Mouse (Mus musculus): ENCODE data around the gene Fam170b. TPM values are rescaled to one million over a fixed set of nuclear protein-coding genes. Genes with fewer than 3 reads are reported as not detected.

Fam170b gene
- total RNA-seq, 1 experiment from 2014 or later, result not detected

DNA sequence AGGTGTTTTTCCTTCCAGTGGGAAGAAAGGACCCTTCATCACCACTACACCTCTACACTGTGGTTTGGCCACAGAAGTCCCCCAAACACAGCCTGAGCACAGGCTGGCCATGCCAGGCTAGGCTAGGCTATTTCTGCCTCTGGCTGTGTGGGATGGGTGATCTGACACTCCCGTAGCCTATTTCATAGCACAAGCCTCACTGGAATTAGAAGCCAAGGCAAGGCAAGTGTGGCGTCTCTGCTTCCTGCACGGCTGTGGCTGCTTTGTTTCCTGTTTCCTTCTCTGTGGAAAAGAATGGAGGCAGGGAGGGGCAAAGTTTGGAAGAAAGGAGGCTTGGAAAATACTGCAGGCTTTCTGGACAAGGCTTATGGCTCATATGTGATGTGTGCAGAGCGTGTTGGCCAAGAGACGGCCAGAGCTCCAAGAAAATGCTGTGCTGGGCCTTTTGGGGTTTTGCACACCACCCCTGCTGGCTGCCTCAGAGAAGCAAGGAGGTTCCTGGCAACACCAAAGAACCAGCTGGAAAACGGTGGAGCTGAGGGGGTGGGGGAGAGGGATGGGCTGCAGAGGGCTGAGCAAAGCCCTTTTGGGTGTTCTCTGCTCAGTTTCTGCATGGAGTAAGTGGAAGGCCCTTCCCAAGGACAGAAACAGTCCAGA is 5.6 kb upstream of the Fam170b start:
- DNase-seq, result peak; percentile 29

DNA sequence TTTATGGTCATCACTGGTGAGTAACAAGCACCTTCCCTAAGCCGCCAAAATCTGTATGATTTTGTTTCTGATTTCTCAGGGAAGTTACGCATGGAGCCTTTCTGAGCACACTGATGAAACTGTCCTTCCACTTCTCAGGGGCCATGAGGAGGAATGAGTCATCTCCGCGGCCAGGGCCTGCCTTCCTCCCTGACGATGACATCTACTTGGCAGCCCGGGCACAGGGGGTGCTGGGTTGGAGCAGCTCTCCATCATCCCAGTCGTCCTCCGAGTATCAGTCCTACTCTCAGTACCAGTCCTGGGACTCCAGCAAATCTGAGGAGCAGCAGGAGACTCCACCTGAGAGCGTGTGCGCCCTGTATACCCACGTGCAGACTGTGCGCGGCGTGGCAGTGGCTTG is 1.4 kb downstream of the Fam170b start:
- peak; percentile 68 for DNase-seq

DNA sequence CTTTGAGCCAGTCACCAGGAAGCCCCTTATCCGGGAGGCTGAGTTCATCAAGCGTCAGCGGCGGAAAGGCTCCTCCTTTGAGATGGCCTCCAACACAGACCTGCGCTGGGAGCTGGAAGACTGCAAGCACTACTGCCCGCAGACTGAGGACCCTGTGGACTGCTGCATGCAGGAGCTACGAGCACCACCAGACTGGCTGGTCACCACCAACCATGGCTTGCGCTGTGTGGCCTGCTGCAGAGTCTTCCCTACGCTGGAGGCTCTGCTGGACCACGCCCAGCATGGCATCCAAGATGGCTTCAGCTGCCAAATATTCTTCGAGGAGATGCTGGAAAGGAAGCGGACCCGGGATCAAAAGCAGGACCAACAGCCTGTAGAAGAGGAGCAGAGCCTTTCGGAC is 1.8 kb downstream of the Fam170b start:
- DNase-seq, result no peak

DNA sequence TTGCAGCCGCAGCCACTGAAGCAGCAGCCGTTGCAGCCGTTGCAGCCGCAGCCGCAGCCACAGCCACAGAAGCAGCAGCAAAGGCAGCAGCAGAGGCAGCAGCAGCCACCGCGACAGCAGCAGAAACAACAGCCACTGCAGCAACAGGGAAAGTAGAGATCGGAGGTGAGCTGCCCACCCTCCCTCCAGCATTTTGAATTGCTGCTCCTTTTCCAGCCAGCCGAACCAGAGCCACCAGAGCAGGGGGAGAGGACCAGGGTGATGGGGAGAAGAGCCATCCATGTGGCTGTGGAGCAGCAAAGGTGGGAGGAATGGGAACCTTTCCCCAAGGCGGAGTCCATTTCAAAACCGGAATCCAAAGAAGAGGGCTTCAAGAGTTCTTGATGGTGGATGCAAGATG is 2.4 kb downstream of the Fam170b start:
- DNase-seq, result no peak

- no peak for DNase-seq
Observed at GRCm38 (mm10) chr14:32842052-32842451, 8.3 kb downstream of the Fam170b start.

DNA sequence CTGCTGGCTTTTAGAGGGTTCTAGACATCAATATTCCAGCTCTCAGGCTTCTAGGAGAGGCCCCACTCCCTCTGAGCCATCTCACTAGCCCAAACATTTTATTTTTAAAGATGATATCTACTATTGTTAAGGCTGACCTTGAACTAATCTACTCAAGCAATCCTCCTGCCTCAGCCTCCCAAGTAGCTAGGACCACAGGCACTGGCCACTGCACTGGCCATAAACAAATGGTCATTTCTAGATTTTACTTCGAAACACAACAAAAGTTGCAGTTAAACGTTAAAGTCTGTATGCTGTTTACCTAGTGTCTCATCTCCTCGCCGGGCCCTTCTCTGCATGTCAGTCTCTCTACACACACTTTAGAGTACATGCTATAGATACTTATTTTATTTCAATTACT is 20.3 kb downstream of the Fam170b start:
- no peak for DNase-seq

DNA sequence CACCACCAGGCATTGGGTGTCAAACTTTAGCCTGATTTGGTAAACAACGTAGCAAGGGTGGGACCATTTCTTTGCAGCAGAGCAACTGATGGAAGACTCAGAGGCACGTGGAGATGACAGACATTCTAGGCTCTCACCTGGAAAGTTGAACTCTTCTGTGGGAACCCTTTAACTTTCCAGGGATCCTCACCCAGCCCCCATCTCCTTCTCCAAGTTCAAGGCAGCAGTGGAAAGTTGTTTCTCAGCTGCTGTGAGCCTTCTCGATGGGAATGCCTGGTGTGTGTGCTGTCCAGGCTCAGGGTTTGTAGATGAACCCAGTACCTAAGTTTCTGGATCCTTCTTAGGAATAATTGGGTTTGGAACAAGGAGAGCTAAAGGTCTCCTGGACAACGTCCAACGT is 22.5 kb downstream of the Fam170b start:
- no peak for DNase-seq

DNA sequence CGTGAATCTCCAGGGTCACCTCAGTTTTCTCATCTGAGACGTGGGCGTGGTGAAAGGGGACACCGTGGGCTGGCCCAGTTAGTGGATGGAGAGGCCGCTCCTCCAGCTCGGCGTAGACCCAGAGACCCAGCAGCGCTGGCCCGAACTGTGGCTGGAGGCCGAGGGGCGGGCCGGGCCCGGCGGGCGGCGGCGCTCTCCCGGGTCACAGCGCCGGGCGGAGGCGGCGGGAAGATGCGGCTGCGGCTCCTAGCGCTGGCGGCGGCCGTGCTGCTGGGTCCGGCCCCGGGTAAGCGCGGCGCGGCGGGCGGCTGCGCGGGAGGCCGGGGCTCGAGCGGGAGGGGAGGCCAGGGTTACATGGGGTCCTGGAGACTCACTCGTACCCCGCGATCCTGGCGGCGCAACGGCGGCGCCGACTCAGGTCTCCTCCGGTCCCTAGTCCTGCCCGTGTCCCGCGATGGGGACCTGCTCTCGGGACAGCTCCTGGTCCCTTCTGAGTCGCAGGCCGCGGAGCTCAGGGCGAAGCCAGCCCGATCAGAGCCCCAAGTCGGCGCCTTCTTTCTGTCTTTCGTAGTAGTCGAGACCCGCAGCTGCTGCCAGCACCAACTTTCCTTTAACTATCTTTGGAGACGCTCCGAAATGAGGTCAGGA is 23.0 kb downstream of the Fam170b start, which contains the start of gene Vstm4:
Gene Vstm4, plus strand, starts transcription at position 76 of the 648 bp plus-strand sequence.
- DNase-seq, result peak; percentile 86

GRCm38 (mm10) chr14:32858361-32858760 is 24.6 kb downstream of the Fam170b start:
- DNase-seq, result no peak

DNA sequence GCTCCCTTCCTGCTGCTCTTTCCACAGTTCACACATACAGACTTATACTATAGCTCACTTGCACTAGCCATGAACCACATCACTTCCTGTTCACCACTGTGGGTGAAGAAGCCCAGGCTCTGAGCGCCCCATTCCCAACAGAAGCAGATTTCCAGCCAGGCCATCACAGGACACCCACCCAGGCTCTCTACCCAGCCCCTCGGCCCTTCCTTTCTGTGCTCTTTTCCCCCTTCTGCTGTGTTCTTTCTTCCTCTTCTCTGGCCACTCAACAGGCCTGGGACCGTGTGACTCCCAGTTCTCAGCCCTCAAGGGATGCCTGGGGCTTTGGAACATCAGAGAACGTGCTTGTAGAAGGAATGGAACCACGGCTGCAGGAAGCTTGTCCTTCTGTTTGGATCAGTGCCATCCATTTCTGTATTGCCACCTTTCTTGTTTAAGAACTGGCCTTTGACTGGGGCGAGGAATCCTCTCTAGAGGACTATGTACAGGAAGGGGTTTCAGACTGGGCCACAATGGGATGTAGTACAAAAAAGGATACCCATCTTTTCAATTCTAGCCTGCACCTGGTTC is 25.3 kb downstream of the Fam170b start:
- DNase-seq, result no peak

- DNase-seq, result peak; percentile 68
Observed at GRCm38 (mm10) chr14:32859831-32860569, 26.2 kb downstream of the Fam170b start.

DNA sequence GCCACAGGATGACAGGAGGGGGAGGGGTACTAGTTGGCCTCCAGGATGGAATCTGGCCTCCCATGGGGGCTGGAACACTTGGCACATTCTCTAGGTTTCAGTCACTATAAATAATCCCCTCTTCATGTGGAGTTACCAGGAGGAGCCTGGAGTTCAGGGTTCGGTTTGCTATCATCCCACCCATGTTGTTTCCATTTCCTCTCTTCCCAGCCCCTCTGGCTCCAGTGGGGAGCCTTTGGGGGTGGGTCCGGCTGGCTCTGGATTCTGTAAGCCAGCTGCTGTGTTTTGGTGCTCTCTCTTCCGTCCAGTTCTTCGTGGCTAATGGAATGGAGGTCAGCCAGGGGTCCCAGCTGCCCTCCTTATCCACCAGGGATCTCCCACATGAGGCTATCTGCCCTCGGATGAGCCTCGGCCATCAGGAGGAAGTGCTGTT is 27.4 kb downstream of the Fam170b start:
- peak; percentile 29 for DNase-seq

GRCm38 (mm10) chr14:32861656-32862055 is 27.9 kb downstream of the Fam170b start:
- no peak for DNase-seq

GRCm38 (mm10) chr14:32865331-32865730 is 31.6 kb downstream of the Fam170b start:
- DNase-seq, result no peak

DNA sequence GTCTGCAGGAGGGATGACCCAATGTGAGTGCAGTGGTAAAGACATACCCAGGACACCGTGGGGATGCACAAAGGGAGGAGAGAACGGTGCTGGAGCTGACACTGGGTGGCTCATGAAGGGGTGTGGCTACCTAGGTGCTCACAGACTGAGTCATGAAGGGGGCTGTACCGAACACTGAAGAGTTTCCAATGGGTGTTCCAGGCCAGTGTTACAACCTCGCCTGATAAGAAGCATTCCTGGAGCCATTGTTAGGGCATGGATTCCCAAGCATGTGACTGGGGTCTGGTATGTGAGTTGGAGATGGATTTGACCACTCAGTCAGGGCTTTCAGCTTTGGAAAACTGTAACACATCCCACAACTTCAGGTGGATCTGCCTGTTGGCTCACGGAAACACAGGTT is 38.2 kb downstream of the Fam170b start:
- no peak for DNase-seq

DNA sequence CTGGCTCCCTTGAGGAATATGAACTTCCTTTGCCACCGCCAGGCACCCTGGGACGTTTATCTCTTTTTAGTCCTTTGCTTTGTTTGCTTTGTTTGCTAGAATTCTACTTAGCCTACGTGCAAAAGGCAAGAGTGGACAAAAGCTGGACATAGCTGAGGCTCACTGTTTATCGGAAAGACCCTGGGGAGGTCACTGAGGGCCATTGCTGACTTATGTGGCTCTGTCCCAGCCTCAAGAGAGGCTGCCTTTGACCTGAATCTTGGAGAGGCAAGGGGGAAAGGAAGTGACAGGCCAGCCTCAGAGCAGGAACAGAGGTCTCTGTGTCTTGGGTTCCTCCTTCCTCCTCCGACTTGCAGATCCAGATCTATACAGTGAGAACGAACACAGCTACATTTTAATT is 43.8 kb downstream of the Fam170b start:
- DNase-seq, result no peak

- no peak for DNase-seq
Observed at GRCm38 (mm10) chr14:32880332-32880731, 46.6 kb downstream of the Fam170b start.

GRCm38 (mm10) chr14:32881693-32882092 is 47.9 kb downstream of the Fam170b start:
- DNase-seq, result peak; percentile 64

Other genes starting within 250 kb of the Fam170b start
- 0.67 and 0.75 TPM in 2 replicates for gene Prrxl1, start 234.6 kb upstream of the Fam170b start, total RNA-seq (2021)
- gene 3425401B19Rik, start 148.7 kb upstream of the Fam170b start, total RNA-seq (2021), result 0.11 and 0.49 TPM in 2 replicates
- gene Tmem273, start 48.0 kb upstream of the Fam170b start, total RNA-seq (2021), result 1.4 and 2.0 TPM in 2 replicates
- 18.0 and 18.2 TPM in 2 replicates for gene Vstm4, start 22.8 kb downstream of the Fam170b start, total RNA-seq (2021)
- 0.48 and 0.60 TPM in 2 replicates for gene Lrrc18, start 157.4 kb downstream of the Fam170b start, total RNA-seq (2021)